Mouse (Mus musculus): Measurements from ENCODE around the gene Cep41. TPM values are rescaled to one million over a fixed set of nuclear protein-coding genes. Genes with fewer than 3 reads are reported as not detected.
A peak's percentile ranks its signal among the peaks of the same experiment; 100 is the strongest.

The Cep41 gene
- polyA plus RNA-seq, 1 experiment from 2014 or later, result 19.7 TPM

- DNase-seq (ENCODE audit: low spot score) (no peak), ATAC-seq (ENCODE audit: low FRiP score) (no peak)
- Histone ChIP-seq H3K9ac (ENCODE audit: low read depth, low read length) (no peak overlapping the region), H3K9me3 (ENCODE audit: control insufficient read depth, low read length) (no peaks in the 10 kb centered on the region), H3K4me1 (replicated peaks; ENCODE audit: control insufficient read depth, insufficient read depth, low read length) (no peaks in the 10 kb centered on the region), H3K27ac (ENCODE audit: low read depth, low read length) (no peak overlapping the region), H3K36me3 (ENCODE audit: control insufficient read depth, insufficient read depth, low read length) (no peaks in the 10 kb centered on the region), H3K27me3 (ENCODE audit: control insufficient read depth, insufficient read depth, low read length) (no peaks in the 10 kb centered on the region), H3K4me3 (ENCODE audit: low read depth, low read length) (no peak overlapping the region), H3K4me2 (replicated peaks; ENCODE audit: low read depth, low read length) (no peak overlapping the region)
- 73% methylated on average over 6 of the region's 6 CpGs for WGBS
These were observed 9.3 kb upstream of the Cep41 start for GRCm38 (mm10) chr6:30702881-30703280.

DNA sequence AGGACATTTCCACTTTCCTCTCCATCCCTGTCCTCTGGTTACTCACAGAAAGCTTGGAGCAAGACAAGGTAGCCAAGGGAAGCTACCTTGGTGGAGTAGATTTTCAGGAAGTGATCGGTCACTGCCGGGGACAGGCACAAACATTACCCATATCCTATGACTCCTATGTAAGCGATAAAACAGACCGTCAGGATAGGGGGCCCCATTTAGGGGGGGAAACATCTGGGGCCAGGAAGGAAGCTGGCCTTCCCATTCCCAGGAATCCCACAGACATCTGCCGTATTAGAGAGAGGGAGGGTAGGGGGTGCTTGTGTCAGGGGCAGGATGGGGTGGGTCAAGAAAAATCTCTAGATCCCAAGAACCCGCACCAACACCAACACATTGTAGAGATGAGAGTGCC is 6.6 kb upstream of the Cep41 start:
- H3K9ac ChIP-seq (ENCODE audit: low read depth, low read length), result no peak overlapping the region
- no peaks in the 10 kb centered on the region for H3K4me1 ChIP-seq (replicated peaks; ENCODE audit: control insufficient read depth, insufficient read depth, low read length)
- WGBS, result 65% methylated on average over 6 of the region's 6 CpGs
- ATAC-seq (ENCODE audit: low FRiP score) (no peak), DNase-seq (ENCODE audit: low spot score) (no peak)
- no peaks in the 10 kb centered on the region for H3K9me3 ChIP-seq (ENCODE audit: control insufficient read depth, low read length)
- no peaks in the 10 kb centered on the region for H3K27me3 ChIP-seq (ENCODE audit: control insufficient read depth, insufficient read depth, low read length)
- no peaks in the 10 kb centered on the region for H3K36me3 ChIP-seq (ENCODE audit: control insufficient read depth, insufficient read depth, low read length)
- no peak overlapping the region for H3K27ac ChIP-seq (ENCODE audit: low read depth, low read length)
- no peak overlapping the region for H3K4me3 ChIP-seq (ENCODE audit: low read depth, low read length)
- H3K4me2 ChIP-seq (replicated peaks; ENCODE audit: low read depth, low read length), result no peak overlapping the region

- no peak for ATAC-seq (ENCODE audit: low FRiP score)
- H3K4me3 ChIP-seq (ENCODE audit: low read depth, low read length), result no peak overlapping the region
- H3K4me1 ChIP-seq (replicated peaks; ENCODE audit: control insufficient read depth, insufficient read depth, low read length), result no peaks in the 10 kb centered on the region; the same call in 1 of the 2 replicates
- WGBS, result 92% methylated on average over 4 of the region's 4 CpGs
- H3K27ac ChIP-seq (ENCODE audit: low read depth, low read length), result no peak overlapping the region
- no peaks in the 10 kb centered on the region for H3K27me3 ChIP-seq (ENCODE audit: control insufficient read depth, insufficient read depth, low read length)
- H3K36me3 ChIP-seq (ENCODE audit: control insufficient read depth, insufficient read depth, low read length), result no peaks in the 10 kb centered on the region
- no peak for DNase-seq (ENCODE audit: low spot score)
- H3K9me3 ChIP-seq (ENCODE audit: control insufficient read depth, low read length), result no peaks in the 10 kb centered on the region
- no peak overlapping the region for H3K9ac ChIP-seq (ENCODE audit: low read depth, low read length)
- H3K4me2 ChIP-seq (replicated peaks; ENCODE audit: low read depth, low read length), result no peak overlapping the region
These were observed 4.5 kb upstream of the Cep41 start for GRCm38 (mm10) chr6:30698036-30698435.

DNA sequence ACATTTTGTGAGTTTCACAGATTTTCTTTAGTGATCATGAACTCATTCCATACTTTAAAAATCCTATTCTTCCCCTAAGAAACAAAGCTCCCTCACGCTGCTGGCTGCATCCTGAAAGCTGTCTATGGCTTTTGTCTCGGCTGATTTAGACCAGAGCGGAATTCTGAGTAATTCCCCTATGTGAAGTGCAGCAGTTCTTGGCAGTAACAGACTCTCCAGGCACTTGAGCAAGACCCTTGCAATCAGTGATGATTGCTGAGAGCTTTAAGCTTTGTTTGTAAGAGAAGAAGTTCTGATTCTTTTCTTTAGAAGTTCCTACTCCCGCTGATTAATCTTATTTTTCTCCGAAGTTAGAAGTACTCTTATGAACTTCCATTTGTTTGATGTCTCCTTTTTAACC is 3.9 kb upstream of the Cep41 start:
- no peaks in the 10 kb centered on the region for H3K9me3 ChIP-seq (ENCODE audit: control insufficient read depth, low read length)
- H3K27me3 ChIP-seq (ENCODE audit: control insufficient read depth, insufficient read depth, low read length), result no peaks in the 10 kb centered on the region
- no peak overlapping the region for H3K4me2 ChIP-seq (replicated peaks; ENCODE audit: low read depth, low read length)
- WGBS, result 57% methylated on average over 5 of the region's 5 CpGs
- no peak overlapping the region for H3K4me3 ChIP-seq (ENCODE audit: low read depth, low read length)
- H3K9ac ChIP-seq (ENCODE audit: low read depth, low read length), result no peak overlapping the region
- DNase-seq (ENCODE audit: low spot score) (no peak), ATAC-seq (ENCODE audit: low FRiP score) (no peak)
- no peaks in the 10 kb centered on the region; the same call in 1 of the 2 replicates for H3K4me1 ChIP-seq (replicated peaks; ENCODE audit: control insufficient read depth, insufficient read depth, low read length)
- no peaks in the 10 kb centered on the region for H3K36me3 ChIP-seq (ENCODE audit: control insufficient read depth, insufficient read depth, low read length)
- no peak overlapping the region for H3K27ac ChIP-seq (ENCODE audit: low read depth, low read length)

DNA sequence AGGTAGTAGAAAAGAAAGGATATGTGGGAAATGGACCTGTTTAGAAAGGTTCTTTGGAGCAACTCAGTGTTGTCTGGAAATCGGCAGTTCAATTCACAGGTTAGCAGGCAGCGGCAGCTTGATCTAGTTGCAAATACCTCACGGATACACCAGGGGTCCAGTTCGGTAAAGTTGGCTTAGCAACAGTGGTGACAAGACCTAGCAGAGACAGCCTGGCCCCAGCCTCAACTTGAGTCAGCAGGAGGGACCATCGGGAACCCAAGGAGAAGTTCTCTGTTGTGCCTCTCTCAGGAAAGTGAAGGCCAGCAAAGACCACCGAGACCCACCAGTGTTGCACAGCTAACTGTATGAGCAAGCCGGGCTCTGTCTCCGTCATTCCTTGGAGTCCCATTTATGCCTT is 1.6 kb upstream of the Cep41 start:
- Histone ChIP-seq H3K4me3 (ENCODE audit: low read depth, low read length) (no peak overlapping the region), H3K27ac (ENCODE audit: low read depth, low read length) (no peak overlapping the region), H3K9me3 (ENCODE audit: control insufficient read depth, low read length) (no peaks in the 10 kb centered on the region), H3K36me3 (ENCODE audit: control insufficient read depth, insufficient read depth, low read length) (no peaks in the 10 kb centered on the region), H3K4me1 (replicated peaks; ENCODE audit: control insufficient read depth, insufficient read depth, low read length) (no peaks in the 10 kb centered on the region; the same call in 1 of the 2 replicates), H3K4me2 (replicated peaks; ENCODE audit: low read depth, low read length) (no peak overlapping the region), H3K27me3 (ENCODE audit: control insufficient read depth, insufficient read depth, low read length) (no peaks in the 10 kb centered on the region), H3K9ac (ENCODE audit: low read depth, low read length) (no peak overlapping the region)
- 88% methylated on average over 8 of the region's 8 CpGs for WGBS
- ATAC-seq (ENCODE audit: low FRiP score) (no peak), DNase-seq (ENCODE audit: low spot score) (no peak)

- Histone ChIP-seq H3K9ac (ENCODE audit: low read depth, low read length) (no peak overlapping the region), H3K36me3 (ENCODE audit: control insufficient read depth, insufficient read depth, low read length) (no peaks in the 10 kb centered on the region), H3K4me3 (ENCODE audit: low read depth, low read length) (no peak overlapping the region), H3K4me2 (replicated peaks; ENCODE audit: low read depth, low read length) (peak overlapping the region; percentile 54; the same call in 1 of the 2 replicates), H3K27ac (ENCODE audit: low read depth, low read length) (no peak overlapping the region), H3K9me3 (ENCODE audit: control insufficient read depth, low read length) (no peaks in the 10 kb centered on the region), H3K27me3 (ENCODE audit: control insufficient read depth, insufficient read depth, low read length) (no peaks in the 10 kb centered on the region), H3K4me1 (replicated peaks; ENCODE audit: control insufficient read depth, insufficient read depth, low read length) (no peaks in the 10 kb centered on the region; the same call in 1 of the 2 replicates)
- DNase-seq (ENCODE audit: low spot score) (peak; percentile 48), ATAC-seq (ENCODE audit: low FRiP score) (peak; percentile 10; the same call in 1 of the 2 replicates)
- 42% methylated on average over 6 of the region's 6 CpGs for WGBS
These were observed 660 bp upstream of the Cep41 start for GRCm38 (mm10) chr6:30694209-30694608.

- H3K4me1 ChIP-seq (replicated peaks; ENCODE audit: control insufficient read depth, insufficient read depth, low read length), result no peaks in the 10 kb centered on the region; the same call in 1 of the 2 replicates
- peak overlapping the region; percentile 64 for H3K9ac ChIP-seq (ENCODE audit: low read depth, low read length)
- peak overlapping the region; percentile 95 for H3K27ac ChIP-seq (ENCODE audit: low read depth, low read length)
- H3K27me3 ChIP-seq (ENCODE audit: control insufficient read depth, insufficient read depth, low read length), result no peaks in the 10 kb centered on the region
- H3K4me3 ChIP-seq (ENCODE audit: low read depth, low read length), result peak overlapping the region; percentile 48
- H3K9me3 ChIP-seq (ENCODE audit: control insufficient read depth, low read length), result no peaks in the 10 kb centered on the region
- H3K36me3 ChIP-seq (ENCODE audit: control insufficient read depth, insufficient read depth, low read length), result no peaks in the 10 kb centered on the region
- DNase-seq (ENCODE audit: low spot score), result peak; percentile 41
- no peak; the same call in 1 of the 2 replicates for ATAC-seq (ENCODE audit: low FRiP score)
- H3K4me2 ChIP-seq (replicated peaks; ENCODE audit: low read depth, low read length), result peak overlapping the region; percentile 54
- WGBS, result 80% methylated on average over 5 of the region's 5 CpGs
These were observed 723 bp downstream of the Cep41 start for GRCm38 (mm10) chr6:30692826-30693225.

DNA sequence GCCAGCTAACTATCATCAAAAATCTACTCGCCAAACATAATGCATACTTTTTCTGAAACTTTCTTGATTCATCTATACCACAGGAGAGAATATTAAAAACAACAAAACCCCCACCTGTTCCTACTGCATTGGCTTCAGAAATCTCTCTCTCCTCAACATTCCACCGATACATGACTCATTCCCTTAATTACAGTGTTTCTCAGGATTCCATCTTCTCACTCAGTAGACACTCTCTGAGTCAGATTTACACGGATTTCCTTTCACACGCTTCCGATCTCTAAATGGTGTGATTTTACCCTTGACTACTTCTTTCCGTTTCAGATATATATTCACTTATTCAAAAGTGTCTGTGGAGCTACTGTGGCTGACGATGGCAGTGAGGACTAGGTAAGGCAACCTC is 6.4 kb downstream of the Cep41 start:
- Histone ChIP-seq H3K9me3 (ENCODE audit: control insufficient read depth, low read length) (no peaks in the 10 kb centered on the region), H3K4me2 (replicated peaks; ENCODE audit: low read depth, low read length) (no peak overlapping the region), H3K4me1 (replicated peaks; ENCODE audit: control insufficient read depth, insufficient read depth, low read length) (no peaks in the 10 kb centered on the region), H3K27ac (ENCODE audit: low read depth, low read length) (no peak overlapping the region), H3K4me3 (ENCODE audit: low read depth, low read length) (no peak overlapping the region), H3K36me3 (ENCODE audit: control insufficient read depth, insufficient read depth, low read length) (no peaks in the 10 kb centered on the region), H3K27me3 (ENCODE audit: control insufficient read depth, insufficient read depth, low read length) (no peaks in the 10 kb centered on the region), H3K9ac (ENCODE audit: low read depth, low read length) (no peak overlapping the region)
- no peak for ATAC-seq (ENCODE audit: low FRiP score)
- WGBS, result 95% methylated on average over 7 of the region's 7 CpGs
- DNase-seq (ENCODE audit: low spot score), result no peak

DNA sequence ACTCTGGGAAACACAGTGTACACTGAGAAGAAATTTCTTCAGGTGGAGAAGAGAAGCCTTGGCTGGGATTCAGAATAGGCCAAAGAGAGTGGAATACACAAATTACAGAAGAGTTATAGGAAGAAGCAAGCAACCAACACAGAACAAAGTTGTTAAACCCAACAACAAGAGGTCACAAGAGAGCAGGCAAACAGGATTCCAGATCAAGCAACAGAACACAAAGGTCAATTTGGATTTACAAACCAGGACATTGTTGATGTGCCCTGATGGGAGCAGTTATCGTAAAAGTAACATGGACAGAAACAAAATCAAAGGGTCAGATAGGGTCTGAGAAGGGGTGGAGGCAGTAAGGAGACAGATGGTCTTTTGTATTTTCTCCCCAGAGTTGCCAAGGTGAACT is 9.0 kb downstream of the Cep41 start:
- H3K27me3 ChIP-seq (ENCODE audit: control insufficient read depth, insufficient read depth, low read length), result no peaks in the 10 kb centered on the region
- H3K4me1 ChIP-seq (replicated peaks; ENCODE audit: control insufficient read depth, insufficient read depth, low read length), result no peaks in the 10 kb centered on the region
- H3K9me3 ChIP-seq (ENCODE audit: control insufficient read depth, low read length), result no peaks in the 10 kb centered on the region
- H3K27ac ChIP-seq (ENCODE audit: low read depth, low read length), result no peak overlapping the region
- 80% methylated on average over 1 of the region's 1 CpGs for WGBS
- no peaks in the 10 kb centered on the region for H3K36me3 ChIP-seq (ENCODE audit: control insufficient read depth, insufficient read depth, low read length)
- no peak overlapping the region for H3K4me3 ChIP-seq (ENCODE audit: low read depth, low read length)
- no peak overlapping the region for H3K4me2 ChIP-seq (replicated peaks; ENCODE audit: low read depth, low read length)
- DNase-seq (ENCODE audit: low spot score) (no peak), ATAC-seq (ENCODE audit: low FRiP score) (no peak)
- H3K9ac ChIP-seq (ENCODE audit: low read depth, low read length), result no peak overlapping the region
